Mouse (Mus musculus) liver, embryonic 14.5 days (tissue): ENCODE measurements around the gene Atp6v1g2.

ENCODE experiments used
- CTCF ChIP-seq: IDR thresholded peaks from 2 replicates; pipeline ENCODE4 v1.5.1; 2016; ENCODE audit warnings: antibody characterized with exemption, low read depth, control low read depth
- EP300 ChIP-seq: IDR thresholded peaks from 2 replicates; pipeline ENCODE4 v1.6.1; 2016; ENCODE audit warnings: antibody characterized with exemption, low read depth

DNA sequence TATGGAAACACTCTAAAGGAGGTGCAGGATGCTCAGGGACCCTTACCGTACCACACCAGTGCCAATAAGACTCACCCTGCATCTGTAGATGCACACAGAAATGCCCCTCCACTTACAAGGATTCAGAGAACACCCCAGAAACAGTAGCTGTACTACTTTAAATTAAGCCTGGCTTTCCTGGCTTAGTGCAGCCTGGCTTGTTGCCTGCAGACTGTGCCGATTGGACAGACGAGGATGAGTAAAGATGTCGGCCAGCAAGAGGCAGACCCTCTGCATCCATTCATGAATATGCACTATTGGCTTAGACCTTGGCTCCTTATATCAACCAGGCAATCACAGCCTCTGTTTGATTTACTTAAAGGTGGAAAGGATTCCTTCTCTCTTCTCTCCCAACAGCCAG is 26.2 kb downstream of the Atp6v1g2 start:
- TF ChIP-seq CTCF (no peak), EP300 (no peak)
